Mouse (Mus musculus) forebrain, embryonic 16.5 days (tissue): ENCODE measurements around the gene Slc3a1. TPM values are rescaled to one million over a fixed set of nuclear protein-coding genes. Genes with fewer than 3 reads are reported as not detected.

ENCODE experiments used
- ATAC-seq: fragments of 200-750 bp; cut with Nextera tagmentation; 2 replicates; pipeline ENCODE4 v1.8.0; 2017; ENCODE audit warnings: mild to moderate bottlenecking, moderate library complexity
- H3K27ac ChIP-seq: fragments of 300-500 bp; sonication (generic); 2 replicates; pipeline ENCODE4 v1.5.1; 2014; ENCODE audit warnings: low read length, control low read depth
- H3K27me3 ChIP-seq: fragments of 300-500 bp; sonication (generic); replicated peaks from 2 replicates; pipeline ENCODE4 v1.6.1; 2014; ENCODE audit warnings: low read length; ENCODE audit not compliant: control insufficient read depth, insufficient read depth
- H3K36me3 ChIP-seq: fragments of 300-500 bp; sonication (generic); 2 replicates; pipeline ENCODE4 v1.6.1; 2014; ENCODE audit not compliant: control insufficient read depth, insufficient read depth
- H3K4me1 ChIP-seq: fragments of 300-500 bp; sonication (generic); replicated peaks from 2 replicates; pipeline ENCODE4 v1.6.1; 2014; ENCODE audit warnings: low read length; ENCODE audit not compliant: control insufficient read depth, insufficient read depth
- H3K4me2 ChIP-seq: fragments of 300-500 bp; sonication (generic); 2 replicates; pipeline ENCODE4 v1.6.1; 2014; ENCODE audit warnings: mild to moderate bottlenecking, low read length, control low read depth
- H3K4me3 ChIP-seq: fragments of 300-500 bp; sonication (generic); replicated peaks from 2 replicates; pipeline ENCODE4 v1.5.1; 2014; ENCODE audit warnings: mild to moderate bottlenecking, low read length, control low read depth
- H3K9ac ChIP-seq: fragments of 300-500 bp; sonication (generic); replicated peaks from 2 replicates; pipeline ENCODE4 v1.6.1; 2014; ENCODE audit warnings: low read depth, low read length, control low read depth
- H3K9me3 ChIP-seq: fragments of 300-500 bp; sonication (generic); 2 replicates; pipeline ENCODE4 v1.6.1; 2016; ENCODE audit warnings: low read length; ENCODE audit not compliant: control insufficient read depth
- WGBS: fragments of 180-500 bp; shearing (Covaris S2); extraction: QIAGEN DNeasy Blood & Tissue Kit; methylation state at CpG from one replicate; pipeline ENCODE4 v1.1.7; 2014; 5-methylcytosine and 5-hydroxymethylcytosine counted together
- polyA plus RNA-seq: library from polyadenylated mRNA; unstranded; fragments of >200 nt; fragmentation: Nextera tagmentation; extraction: Ambion mirVana; gene quantifications from 2 replicates; pipeline ENCODE4 v1.2.1, GENCODE M21; 2015

The Slc3a1 gene
- polyA plus RNA-seq, 1 experiment from 2014 or later: 0.27 TPM

DNA sequence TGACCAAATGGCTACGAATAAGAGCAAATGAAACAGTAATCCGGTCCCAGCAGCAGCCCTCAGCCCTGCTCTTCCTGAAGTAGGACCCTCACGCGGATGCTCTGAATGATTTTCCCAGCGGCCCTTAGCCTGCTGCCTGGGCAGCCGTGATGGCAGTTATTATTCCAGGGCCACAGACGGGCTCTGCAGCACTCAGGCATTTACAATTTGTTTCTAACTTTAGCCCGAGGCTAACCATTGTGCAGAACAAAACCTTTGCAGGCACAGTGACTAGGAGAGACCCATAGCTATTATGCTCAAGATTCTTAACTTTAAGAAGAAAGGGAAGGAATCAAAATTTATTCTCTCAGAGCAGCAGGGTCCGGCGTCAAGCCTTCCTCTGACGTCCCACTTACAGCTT, 44.2 kb downstream of the Slc3a1 start:
- Histone ChIP-seq H3K27me3 (no peaks in the 10 kb centered on the region), H3K4me3 (no peak overlapping the region), H3K9ac (no peak overlapping the region), H3K27ac (no peak overlapping the region), H3K36me3 (peaks cover 36% of the 10 kb centered on the region), H3K4me2 (no peak overlapping the region), H3K9me3 (no peaks in the 10 kb centered on the region), H3K4me1 (peaks cover 7% of the 10 kb centered on the region)
- peak; percentile 54 for ATAC-seq
- WGBS: 8% methylated on average over 11 of the region's 11 CpGs

- H3K9ac ChIP-seq: no peak overlapping the region
- no peaks in the 10 kb centered on the region for H3K27me3 ChIP-seq
- no peak for ATAC-seq
- H3K9me3 ChIP-seq: no peaks in the 10 kb centered on the region
- peaks cover 41% of the 10 kb centered on the region for H3K36me3 ChIP-seq
- WGBS: 30% methylated on average over 7 of the region's 7 CpGs
- no peak overlapping the region for H3K4me3 ChIP-seq
- H3K4me1 ChIP-seq: peaks cover 7% of the 10 kb centered on the region
- no peak overlapping the region for H3K27ac ChIP-seq
- no peak overlapping the region for H3K4me2 ChIP-seq
These were observed 45.0 kb downstream of the Slc3a1 start for GRCm38 (mm10) chr17:85073214-85073613.

- Histone ChIP-seq H3K4me3 (no peak overlapping the region), H3K27me3 (no peaks in the 10 kb centered on the region), H3K36me3 (peaks cover 38% of the 10 kb centered on the region), H3K9me3 (no peaks in the 10 kb centered on the region), H3K4me1 (peaks cover 7% of the 10 kb centered on the region), H3K27ac (no peak overlapping the region), H3K9ac (no peak overlapping the region), H3K4me2 (no peak overlapping the region)
- no peak for ATAC-seq
- WGBS: 91% methylated on average over 4 of the region's 4 CpGs
These were observed 45.9 kb downstream of the Slc3a1 start for GRCm38 (mm10) chr17:85074083-85074482.

- no peak overlapping the region for H3K4me3 ChIP-seq
- 81% methylated on average over 3 of the region's 3 CpGs for WGBS
- H3K4me2 ChIP-seq: no peak overlapping the region
- no peak overlapping the region for H3K9ac ChIP-seq
- H3K27me3 ChIP-seq: no peaks in the 10 kb centered on the region
- no peak for ATAC-seq
- no peaks in the 10 kb centered on the region for H3K9me3 ChIP-seq
- H3K27ac ChIP-seq: no peak overlapping the region
- H3K4me1 ChIP-seq: no peaks in the 10 kb centered on the region
- peaks cover 29% of the 10 kb centered on the region for H3K36me3 ChIP-seq
These were observed 51.1 kb downstream of the Slc3a1 start for GRCm38 (mm10) chr17:85079276-85079675.

DNA sequence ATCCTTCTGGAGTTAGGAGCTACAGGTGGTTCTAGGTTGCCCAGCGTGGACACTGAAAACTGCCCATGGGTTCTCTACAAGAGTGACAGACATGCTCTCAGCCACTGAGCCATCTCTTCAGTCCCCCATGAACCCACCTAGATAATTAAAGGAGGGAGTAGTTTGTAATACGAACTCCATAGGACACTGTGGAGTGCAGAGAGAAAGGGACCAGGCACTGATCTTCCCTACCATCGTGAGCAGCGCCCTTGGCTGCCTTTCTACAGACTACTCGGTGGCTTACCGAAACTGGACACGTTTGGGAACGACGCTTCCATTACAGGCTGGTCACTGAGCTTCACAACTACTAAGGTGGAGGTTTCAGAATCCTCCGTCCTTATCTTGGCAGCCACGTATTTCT, 52.6 kb downstream of the Slc3a1 start:
- Histone ChIP-seq H3K36me3 (peaks cover 24% of the 10 kb centered on the region), H3K4me2 (no peak overlapping the region), H3K9me3 (no peaks in the 10 kb centered on the region), H3K27me3 (no peaks in the 10 kb centered on the region), H3K27ac (no peak overlapping the region), H3K9ac (no peak overlapping the region), H3K4me1 (no peaks in the 10 kb centered on the region), H3K4me3 (no peak overlapping the region)
- 96% methylated on average over 11 of the region's 11 CpGs for WGBS
- no peak for ATAC-seq

DNA sequence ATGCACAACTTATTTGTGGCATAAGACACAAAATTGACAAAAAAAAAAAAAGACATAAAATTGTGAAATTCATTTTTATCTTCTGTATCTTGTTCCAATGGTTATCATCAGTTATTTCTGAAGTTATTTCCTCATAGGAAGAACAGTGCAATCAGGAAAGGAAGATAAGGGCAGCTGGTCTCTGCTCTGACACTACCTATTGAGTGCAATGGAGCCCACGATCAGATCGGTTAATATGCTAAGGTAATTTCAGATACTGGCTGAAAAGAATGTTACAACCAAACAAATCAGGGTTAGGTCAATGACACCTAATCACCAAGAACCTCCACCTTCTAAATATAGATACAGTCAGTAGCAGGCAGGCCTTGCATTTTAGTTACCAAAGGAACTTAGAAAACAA, 57.2 kb downstream of the Slc3a1 start:
- no peak overlapping the region for H3K4me3 ChIP-seq
- peaks cover 9% of the 10 kb centered on the region for H3K4me1 ChIP-seq
- no peak for ATAC-seq
- no peak overlapping the region for H3K27ac ChIP-seq
- no peak overlapping the region for H3K4me2 ChIP-seq
- no peaks in the 10 kb centered on the region for H3K27me3 ChIP-seq
- H3K36me3 ChIP-seq: no peaks in the 10 kb centered on the region; the same call in none of the 2 replicates
- no peak overlapping the region for H3K9ac ChIP-seq
- no peaks in the 10 kb centered on the region for H3K9me3 ChIP-seq
- 92% methylated on average over 2 of the region's 2 CpGs for WGBS

DNA sequence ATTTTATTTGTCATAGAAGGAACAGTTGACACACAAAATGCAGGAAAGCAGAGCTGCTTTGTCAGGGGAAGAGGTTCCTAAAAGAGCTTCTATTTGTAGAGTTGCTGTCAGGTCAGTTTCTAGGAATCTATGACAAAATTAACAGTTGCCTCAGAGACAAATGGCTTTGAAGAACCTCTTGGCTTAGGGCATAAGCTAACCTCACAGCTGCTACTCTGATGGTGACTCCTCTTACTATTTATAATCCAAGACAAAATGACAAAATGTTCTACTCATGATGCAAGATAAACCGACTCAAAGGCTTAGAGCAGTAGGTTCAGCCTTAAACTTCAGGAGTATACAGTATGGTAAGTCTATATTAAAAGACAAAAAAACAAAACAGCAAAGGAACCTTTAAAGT, 58.3 kb downstream of the Slc3a1 start:
- Histone ChIP-seq H3K4me1 (peaks cover 14% of the 10 kb centered on the region), H3K27ac (no peak overlapping the region), H3K9ac (no peak overlapping the region), H3K4me2 (no peak overlapping the region), H3K27me3 (no peaks in the 10 kb centered on the region), H3K9me3 (no peaks in the 10 kb centered on the region), H3K4me3 (no peak overlapping the region), H3K36me3 (no peaks in the 10 kb centered on the region; the same call in 1 of the 2 replicates)
- WGBS: 92% methylated on average over 1 of the region's 1 CpGs
- no peak for ATAC-seq

GRCm38 (mm10) chr17:85087591-85087990, 59.4 kb downstream of the Slc3a1 start:
- Histone ChIP-seq H3K4me1 (peaks cover 14% of the 10 kb centered on the region), H3K27me3 (no peaks in the 10 kb centered on the region), H3K4me3 (no peak overlapping the region), H3K9me3 (no peaks in the 10 kb centered on the region), H3K36me3 (no peaks in the 10 kb centered on the region; the same call in 1 of the 2 replicates), H3K9ac (no peak overlapping the region), H3K4me2 (no peak overlapping the region), H3K27ac (no peak overlapping the region)
- WGBS: 92% methylated on average over 5 of the region's 5 CpGs
- ATAC-seq: no peak

DNA sequence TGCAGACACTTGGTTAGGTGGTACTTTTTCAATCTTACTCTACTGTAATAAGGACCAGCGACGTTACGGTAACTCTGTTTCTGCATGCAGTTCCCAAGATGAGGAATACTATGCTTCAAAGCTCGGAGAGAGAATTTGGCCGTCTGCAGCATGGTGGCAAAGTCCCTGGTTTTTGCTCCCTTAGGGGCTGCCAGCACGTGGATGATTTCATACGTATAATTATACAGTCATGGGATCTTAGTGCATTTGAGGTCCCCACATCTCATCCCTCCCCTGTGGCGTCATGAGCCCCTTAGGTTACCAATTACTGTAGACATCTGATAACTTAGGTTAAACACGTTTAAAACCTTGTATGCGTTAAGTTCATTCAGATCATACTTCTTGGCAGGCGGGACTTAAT, 60.2 kb downstream of the Slc3a1 start:
- no peak for ATAC-seq
- 88% methylated on average over 11 of the region's 11 CpGs for WGBS

DNA sequence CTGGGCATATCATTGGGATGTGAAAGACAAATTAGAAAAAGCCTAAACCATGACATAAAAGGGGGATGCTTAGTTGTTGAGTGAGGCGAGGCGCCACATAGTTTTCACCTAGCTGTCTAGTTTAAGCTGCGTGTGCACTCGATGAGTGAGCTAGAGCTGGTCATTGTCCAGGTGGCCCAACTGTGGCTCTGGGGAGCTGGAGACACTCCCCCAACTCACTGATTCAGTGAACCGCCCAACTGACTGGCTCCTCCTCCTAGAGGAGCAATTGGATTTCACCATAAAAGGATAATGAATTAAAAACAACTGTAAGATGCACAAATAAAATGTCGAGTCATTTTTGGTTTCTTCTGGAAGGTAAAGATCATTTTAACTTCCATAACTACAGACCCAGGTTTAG, 60.8 kb downstream of the Slc3a1 start:
- Histone ChIP-seq H3K4me3 (peak overlapping the region; percentile 80), H3K27me3 (no peaks in the 10 kb centered on the region), H3K9me3 (no peaks in the 10 kb centered on the region), H3K4me1 (peaks cover 14% of the 10 kb centered on the region), H3K4me2 (peak overlapping the region; percentile 84), H3K9ac (no peak overlapping the region), H3K36me3 (no peaks in the 10 kb centered on the region), H3K27ac (no peak overlapping the region)
- 40% methylated on average over 6 of the region's 6 CpGs for WGBS
- ATAC-seq: no peak

More for the DNA sequence above, 60.2 kb downstream of the Slc3a1 start:
- Histone ChIP-seq H3K4me3 (no peak overlapping the region), H3K9me3 (no peaks in the 10 kb centered on the region), H3K9ac (no peak overlapping the region), H3K36me3 (no peaks in the 10 kb centered on the region), H3K4me2 (no peak overlapping the region), H3K4me1 (peaks cover 14% of the 10 kb centered on the region), H3K27me3 (no peaks in the 10 kb centered on the region), H3K27ac (no peak overlapping the region)
